Mouse (Mus musculus) frontal cortex, postnatal 14 days (tissue): ENCODE data around the gene Sh2d5.

Experiments used
- DNase-seq, 2 experiments: peaks; one replicate each; pipeline ENCODE4 v3.0.0; 2022; ENCODE audit warnings: low spot score in 2 of 2

Gene Sh2d5

GRCm38 (mm10) chr4:138259482-138259881, 9.3 kb downstream of the Sh2d5 start:
- DNase-seq = no peak

- peak; percentile 80 to 88 for DNase-seq
Measured at GRCm38 (mm10) chr4:138261843-138262681, 11.9 kb downstream of the Sh2d5 start.

GRCm38 (mm10) chr4:138267869-138268268, 17.7 kb downstream of the Sh2d5 start:
- DNase-seq = no peak

- DNase-seq = peak in 1 of 2 experiments; percentile 31
Measured at GRCm38 (mm10) chr4:138272011-138272997, 22.1 kb downstream of the Sh2d5 start.

GRCm38 (mm10) chr4:138278346-138278745, 28.1 kb downstream of the Sh2d5 start:
- DNase-seq = no peak

GRCm38 (mm10) chr4:138282834-138283233, 32.6 kb downstream of the Sh2d5 start:
- DNase-seq = peak; percentile 50 to 54

GRCm38 (mm10) chr4:138286411-138286810, 36.2 kb downstream of the Sh2d5 start:
- no peak for DNase-seq

- DNase-seq = no peak
Measured at GRCm38 (mm10) chr4:138288691-138289090, 38.5 kb downstream of the Sh2d5 start.

GRCm38 (mm10) chr4:138292028-138292427, 41.8 kb downstream of the Sh2d5 start:
- DNase-seq = no peak

GRCm38 (mm10) chr4:138293261-138293948, 43.2 kb downstream of the Sh2d5 start:
- no peak for DNase-seq

GRCm38 (mm10) chr4:138293949-138294550, 43.8 kb downstream of the Sh2d5 start:
- no peak for DNase-seq

GRCm38 (mm10) chr4:138301271-138301780, 51.1 kb downstream of the Sh2d5 start:
- no peak for DNase-seq

- no peak for DNase-seq
Measured at GRCm38 (mm10) chr4:138303011-138303410, 52.8 kb downstream of the Sh2d5 start.

- DNase-seq = no peak
Measured at GRCm38 (mm10) chr4:138303742-138304141, 53.5 kb downstream of the Sh2d5 start.

GRCm38 (mm10) chr4:138304340-138305104, 54.3 kb downstream of the Sh2d5 start, which contains the start of gene Ddost:
TSS of gene Ddost (plus strand) at chr4:138304730.
- DNase-seq = peak; percentile 98

- no peak for DNase-seq
Measured at GRCm38 (mm10) chr4:138307025-138307424, 56.8 kb downstream of the Sh2d5 start.

GRCm38 (mm10) chr4:138307739-138308138, 57.5 kb downstream of the Sh2d5 start:
- DNase-seq = no peak

- no peak for DNase-seq
Measured at GRCm38 (mm10) chr4:138310311-138310910, 60.2 kb downstream of the Sh2d5 start.
